Mouse (Mus musculus) myocyte (in vitro differentiated cells): ENCODE measurements around the gene Pip4p1.

Experiments
- CEBPB ChIP-seq: IDR thresholded peaks from 2 replicates; pipeline ENCODE4 v1.6.1; 2011; ENCODE audit warnings: mild to moderate bottlenecking, moderate library complexity; ENCODE audit not compliant: poor library complexity, insufficient read depth, severe bottlenecking
- E2F4 ChIP-seq: IDR thresholded peaks from one replicate; pipeline ENCODE4 v1.6.1; 2011; ENCODE audit warnings: mild to moderate bottlenecking, control low read depth, moderate library complexity; ENCODE audit not compliant: insufficient read depth
- MAX ChIP-seq: IDR thresholded peaks from one replicate; pipeline ENCODE4 v1.6.1; 2011; ENCODE audit warnings: low read depth, mild to moderate bottlenecking, control low read depth
- MYOD1 ChIP-seq, 3 experiments: IDR thresholded peaks; one replicate each; pipeline ENCODE4 v1.6.1; 2011; ENCODE audit warnings: control low read depth in 2 of 3, low read depth in 2 of 3, mild to moderate bottlenecking in 2 of 3, moderate library complexity in 1 of 3; ENCODE audit not compliant: insufficient read length in 2 of 3, control insufficient read depth in 1 of 3
- MYOG ChIP-seq, 3 experiments: IDR thresholded peaks; one replicate each; pipeline ENCODE4 v1.6.1; 2011; ENCODE audit warnings: control low read depth in 2 of 3, low read depth in 2 of 3, mild to moderate bottlenecking in 2 of 3; ENCODE audit not compliant: insufficient read length in 2 of 3, control insufficient read depth in 1 of 3, insufficient read depth in 1 of 3
- POLR2A ChIP-seq: IDR thresholded peaks from one replicate; pipeline ENCODE4 v1.6.1; 2011; ENCODE audit warnings: low read depth, mild to moderate bottlenecking, control low read depth, moderate library complexity; ENCODE audit not compliant: insufficient read length
- POLR2AphosphoS2 ChIP-seq: IDR thresholded peaks from one replicate; pipeline ENCODE4 v1.6.1; 2011; ENCODE audit warnings: low read depth, control low read depth; ENCODE audit not compliant: insufficient read length
- SRF ChIP-seq: IDR thresholded peaks from one replicate; pipeline ENCODE4 v1.6.1; 2011; ENCODE audit warnings: low read depth; ENCODE audit not compliant: control insufficient read depth, insufficient read length
- TCF12 ChIP-seq: IDR thresholded peaks from one replicate; pipeline ENCODE4 v1.6.1; 2011; ENCODE audit warnings: mild to moderate bottlenecking, control low read depth; ENCODE audit not compliant: poor library complexity, insufficient read depth, severe bottlenecking
- TCF3 ChIP-seq: IDR thresholded peaks from one replicate; pipeline ENCODE4 v1.6.1; 2011; ENCODE audit warnings: low read depth, control low read depth; ENCODE audit not compliant: insufficient read length
- USF1 ChIP-seq: IDR thresholded peaks from one replicate; pipeline ENCODE4 v1.6.1; 2011; ENCODE audit warnings: low read depth, mild to moderate bottlenecking, control low read depth, moderate library complexity

GRCm38 (mm10) chr14:50876236-50876950, 54.3 kb downstream of the Pip4p1 start:
- no peak for TF ChIP-seq POLR2AphosphoS2
- no peak for TF ChIP-seq SRF
- no peak for TF ChIP-seq POLR2A
- TF ChIP-seq TCF3, result no peak
- no peak for TF ChIP-seq E2F4
- TF ChIP-seq MAX, result no peak
- no peak for TF ChIP-seq USF1
- no peak for TF ChIP-seq TCF12
- no peak for TF ChIP-seq MYOD1 (IDR thresholded peaks at IDR 0.05; ENCODE audit: control insufficient read depth in 1 of 3, insufficient read length in 2 of 3, low read depth in 2 of 3)
- TF ChIP-seq MYOG (IDR thresholded peaks at IDR 0.05; ENCODE audit: control insufficient read depth in 1 of 3, insufficient read depth in 1 of 3, insufficient read length in 2 of 3, low read depth in 2 of 3), result no peak
- no peak for TF ChIP-seq CEBPB
